Mouse (Mus musculus): ENCODE data around the gene Ptprm. TPM values are rescaled to one million over a fixed set of nuclear protein-coding genes. Genes with fewer than 3 reads are reported as not detected.

The Ptprm gene
- polyA plus RNA-seq (2015; fragmentation: Nextera tagmentation; extraction: Ambion mirVana), result 22.5 and 24.7 TPM in 2 replicates

GRCm38 (mm10) chr17:67354451-67355011 lies at the start of gene Ptprm:
Ptprm (minus strand) TSS chr17:67354457.
- peak; percentile 95 for ATAC-seq (ENCODE audit: low FRiP score, low read depth)
- peaks cover 23% of the 10 kb centered on the region for H3K4me1 ChIP-seq (replicated peaks)
- H3K36me3 ChIP-seq, result no peaks in the 10 kb centered on the region
- H3K27ac ChIP-seq (replicated peaks), result peak within 1 kb of the TSS; percentile 84
- H3K4me2 ChIP-seq, result peak within 1 kb of the TSS; percentile 95
- H3K9ac ChIP-seq, result peak within 1 kb of the TSS; percentile 69
- peak within 1 kb of the TSS; percentile 79 for H3K4me3 ChIP-seq
- no peaks in the 10 kb centered on the region for H3K9me3 ChIP-seq
- no peaks in the 10 kb centered on the region for H3K27me3 ChIP-seq
- WGBS, result under 1% methylated on average over 73 of the region's 73 CpGs

- H3K4me2 ChIP-seq, result no peak overlapping the region
- no peak for ATAC-seq (ENCODE audit: low FRiP score, low read depth)
- WGBS, result 87% methylated on average over 2 of the region's 2 CpGs
- no peaks in the 10 kb centered on the region for H3K36me3 ChIP-seq
- H3K4me3 ChIP-seq, result no peak overlapping the region
- no peak overlapping the region for H3K27ac ChIP-seq (replicated peaks)
- H3K9me3 ChIP-seq, result no peaks in the 10 kb centered on the region
- no peak overlapping the region for H3K9ac ChIP-seq
- H3K4me1 ChIP-seq (replicated peaks), result no peaks in the 10 kb centered on the region
- H3K27me3 ChIP-seq, result no peaks in the 10 kb centered on the region
Observed at GRCm38 (mm10) chr17:67396205-67396604, 41.9 kb upstream of the Ptprm start.

DNA sequence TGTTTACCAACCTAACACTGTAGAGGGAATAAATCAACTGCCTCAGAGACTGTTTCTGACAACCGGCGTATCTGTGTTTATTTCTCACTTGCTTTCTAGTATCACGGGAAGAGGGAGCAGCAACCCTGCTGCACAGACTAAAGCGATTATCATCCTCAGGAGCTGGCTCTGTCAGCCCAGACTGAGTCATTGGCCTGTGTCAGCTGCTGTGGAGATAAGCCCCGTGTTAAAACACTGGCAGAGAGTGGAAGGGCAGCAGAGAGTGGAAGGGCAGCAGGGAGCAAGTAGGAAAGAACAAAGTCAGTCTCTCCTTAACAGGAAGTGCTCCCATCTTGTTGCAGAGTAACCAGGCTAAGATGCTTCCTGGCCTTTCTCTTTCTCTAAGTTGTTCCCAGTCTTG lies 36.6 kb upstream of the Ptprm start:
- Histone ChIP-seq H3K27ac (replicated peaks) (no peak overlapping the region), H3K4me2 (no peak overlapping the region), H3K9ac (no peak overlapping the region), H3K9me3 (no peaks in the 10 kb centered on the region), H3K4me1 (replicated peaks) (no peaks in the 10 kb centered on the region), H3K4me3 (no peak overlapping the region), H3K36me3 (no peaks in the 10 kb centered on the region), H3K27me3 (no peaks in the 10 kb centered on the region)
- no peak for ATAC-seq (ENCODE audit: low FRiP score, low read depth)
- 56% methylated on average over 5 of the region's 5 CpGs for WGBS

DNA sequence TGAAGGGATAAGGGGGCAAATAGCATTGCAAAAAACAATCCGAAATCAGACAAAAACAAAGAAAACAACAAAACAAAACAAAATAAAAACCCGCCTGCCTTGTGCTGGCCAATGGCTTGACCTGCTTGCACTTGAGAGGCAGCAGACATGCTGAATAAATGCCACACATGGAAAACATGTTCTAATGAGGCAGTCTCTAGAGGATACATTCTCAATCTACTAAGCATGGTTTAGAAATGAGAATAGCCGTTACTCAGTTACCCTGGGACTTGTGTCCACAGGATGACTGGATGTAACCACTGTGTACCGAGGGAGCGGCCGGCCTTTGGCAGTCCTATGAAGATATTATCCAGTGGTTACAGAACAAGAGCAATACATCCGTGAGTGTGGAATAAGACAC lies 33.9 kb upstream of the Ptprm start:
- H3K4me3 ChIP-seq, result no peak overlapping the region
- no peak for ATAC-seq (ENCODE audit: low FRiP score, low read depth)
- H3K9me3 ChIP-seq, result no peaks in the 10 kb centered on the region
- no peak overlapping the region for H3K9ac ChIP-seq
- H3K4me1 ChIP-seq (replicated peaks), result no peaks in the 10 kb centered on the region
- WGBS, result 71% methylated on average over 7 of the region's 7 CpGs
- no peak overlapping the region for H3K27ac ChIP-seq (replicated peaks)
- H3K27me3 ChIP-seq, result no peaks in the 10 kb centered on the region
- no peak overlapping the region for H3K4me2 ChIP-seq
- no peaks in the 10 kb centered on the region for H3K36me3 ChIP-seq

GRCm38 (mm10) chr17:67385286-67385685 lies 31.0 kb upstream of the Ptprm start:
- no peak overlapping the region for H3K9ac ChIP-seq
- no peaks in the 10 kb centered on the region for H3K27me3 ChIP-seq
- H3K4me2 ChIP-seq, result no peak overlapping the region
- no peaks in the 10 kb centered on the region for H3K9me3 ChIP-seq
- H3K4me1 ChIP-seq (replicated peaks), result no peaks in the 10 kb centered on the region
- 50% methylated on average over 6 of the region's 6 CpGs for WGBS
- H3K36me3 ChIP-seq, result no peaks in the 10 kb centered on the region
- H3K4me3 ChIP-seq, result no peak overlapping the region
- ATAC-seq (ENCODE audit: low FRiP score, low read depth), result no peak
- H3K27ac ChIP-seq (replicated peaks), result no peak overlapping the region

DNA sequence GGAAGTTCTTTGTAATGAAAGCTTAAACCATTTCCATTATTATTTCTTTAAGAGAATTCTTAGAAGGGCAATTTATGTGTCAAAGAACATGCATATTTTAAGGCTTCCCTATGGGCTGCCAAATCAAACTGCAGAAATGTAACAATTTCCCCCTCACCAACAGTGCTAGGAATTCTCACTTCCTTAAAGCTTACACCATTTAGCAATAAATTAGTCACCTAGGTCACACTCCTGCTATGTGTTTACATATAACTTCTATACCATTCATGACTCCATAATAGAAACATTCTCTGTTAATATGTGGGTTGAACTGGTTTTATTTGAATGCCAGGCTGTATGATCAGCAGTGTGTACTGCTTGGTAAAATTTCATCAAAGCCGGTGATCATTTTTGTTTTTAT lies 29.4 kb upstream of the Ptprm start:
- no peak overlapping the region for H3K27ac ChIP-seq (replicated peaks)
- no peak overlapping the region for H3K4me3 ChIP-seq
- no peak for ATAC-seq (ENCODE audit: low FRiP score, low read depth)
- no peak overlapping the region for H3K9ac ChIP-seq
- no peaks in the 10 kb centered on the region for H3K36me3 ChIP-seq
- H3K27me3 ChIP-seq, result no peaks in the 10 kb centered on the region
- 94% methylated on average over 1 of the region's 1 CpGs for WGBS
- no peaks in the 10 kb centered on the region for H3K9me3 ChIP-seq
- no peak overlapping the region for H3K4me2 ChIP-seq
- H3K4me1 ChIP-seq (replicated peaks), result no peaks in the 10 kb centered on the region

GRCm38 (mm10) chr17:67381618-67382017 lies 27.4 kb upstream of the Ptprm start:
- H3K9ac ChIP-seq, result no peak overlapping the region
- 90% methylated on average over 5 of the region's 5 CpGs for WGBS
- ATAC-seq (ENCODE audit: low FRiP score, low read depth), result no peak
- no peak overlapping the region for H3K4me3 ChIP-seq
- no peak overlapping the region for H3K4me2 ChIP-seq
- H3K4me1 ChIP-seq (replicated peaks), result no peaks in the 10 kb centered on the region
- H3K27ac ChIP-seq (replicated peaks), result no peak overlapping the region
- H3K27me3 ChIP-seq, result no peaks in the 10 kb centered on the region
- no peaks in the 10 kb centered on the region for H3K36me3 ChIP-seq
- H3K9me3 ChIP-seq, result no peaks in the 10 kb centered on the region

GRCm38 (mm10) chr17:67367866-67368265 lies 13.6 kb upstream of the Ptprm start:
- Histone ChIP-seq H3K9ac (no peak overlapping the region), H3K4me3 (no peak overlapping the region), H3K27ac (replicated peaks) (no peak overlapping the region), H3K27me3 (no peaks in the 10 kb centered on the region), H3K36me3 (no peaks in the 10 kb centered on the region), H3K4me2 (no peak overlapping the region), H3K4me1 (replicated peaks) (no peaks in the 10 kb centered on the region), H3K9me3 (no peaks in the 10 kb centered on the region)
- no peak for ATAC-seq (ENCODE audit: low FRiP score, low read depth)
- 95% methylated on average over 7 of the region's 7 CpGs for WGBS

DNA sequence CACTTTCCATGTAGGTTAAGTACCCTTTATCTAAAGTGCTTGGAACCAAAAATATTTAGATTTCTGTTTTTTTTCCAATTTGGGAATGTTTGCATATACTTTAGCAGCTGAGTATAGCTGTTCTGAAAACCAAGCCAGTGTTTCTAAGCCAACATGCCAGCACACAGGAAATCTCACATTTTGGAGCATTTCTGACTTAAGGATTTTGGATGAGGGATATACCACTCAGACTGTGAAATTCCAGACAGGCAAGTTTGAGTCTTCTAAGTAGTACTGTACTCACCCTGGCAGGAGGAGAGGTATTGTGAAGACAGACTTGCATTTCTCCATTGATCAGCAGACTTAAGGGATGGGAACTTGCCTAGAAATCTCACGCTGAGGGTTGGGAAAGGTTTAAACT lies 10.2 kb upstream of the Ptprm start:
- Histone ChIP-seq H3K27me3 (no peaks in the 10 kb centered on the region), H3K9me3 (no peaks in the 10 kb centered on the region), H3K4me1 (replicated peaks) (no peaks in the 10 kb centered on the region), H3K27ac (replicated peaks) (no peak overlapping the region), H3K9ac (no peak overlapping the region), H3K4me2 (no peak overlapping the region), H3K4me3 (no peak overlapping the region), H3K36me3 (no peaks in the 10 kb centered on the region)
- no peak for ATAC-seq (ENCODE audit: low FRiP score, low read depth)
- WGBS, result 82% methylated on average over 1 of the region's 1 CpGs

- Histone ChIP-seq H3K9ac (no peak overlapping the region), H3K4me3 (no peak overlapping the region), H3K27ac (replicated peaks) (no peak overlapping the region), H3K4me1 (replicated peaks) (no peaks in the 10 kb centered on the region), H3K4me2 (no peak overlapping the region), H3K36me3 (no peaks in the 10 kb centered on the region), H3K27me3 (no peaks in the 10 kb centered on the region), H3K9me3 (no peaks in the 10 kb centered on the region)
- no peak for ATAC-seq (ENCODE audit: low FRiP score, low read depth)
- WGBS, result 89% methylated on average over 11 of the region's 11 CpGs
Observed at GRCm38 (mm10) chr17:67363377-67364070, 9.3 kb upstream of the Ptprm start.

GRCm38 (mm10) chr17:67362131-67362530 lies 7.9 kb upstream of the Ptprm start:
- Histone ChIP-seq H3K9ac (no peak overlapping the region), H3K36me3 (no peaks in the 10 kb centered on the region), H3K4me1 (replicated peaks) (no peaks in the 10 kb centered on the region), H3K27ac (replicated peaks) (no peak overlapping the region), H3K4me3 (no peak overlapping the region), H3K27me3 (no peaks in the 10 kb centered on the region), H3K9me3 (no peaks in the 10 kb centered on the region), H3K4me2 (no peak overlapping the region)
- ATAC-seq (ENCODE audit: low FRiP score, low read depth), result no peak
- WGBS, result 91% methylated on average over 6 of the region's 6 CpGs

GRCm38 (mm10) chr17:67360606-67361005 lies 6.3 kb upstream of the Ptprm start:
- no peaks in the 10 kb centered on the region for H3K36me3 ChIP-seq
- no peak for ATAC-seq (ENCODE audit: low FRiP score, low read depth)

DNA sequence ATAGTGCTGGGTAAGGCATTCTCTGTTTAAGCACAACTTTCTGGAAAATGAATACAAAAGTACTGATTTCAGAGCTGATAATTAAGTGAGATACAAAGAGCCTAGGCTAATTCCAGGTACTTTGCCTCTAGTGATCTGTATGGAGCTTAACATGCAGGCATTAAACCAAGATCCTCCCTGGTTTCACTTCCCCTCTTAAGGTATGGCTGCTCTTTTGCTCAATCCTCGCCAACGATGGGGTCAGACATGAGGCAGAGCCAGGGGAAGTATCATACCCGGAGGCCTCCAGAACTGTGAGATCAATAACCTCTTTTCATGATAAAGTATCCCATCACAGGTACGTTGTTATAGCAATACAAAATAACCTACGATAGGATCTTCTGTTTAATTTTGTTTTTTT lies 5.3 kb upstream of the Ptprm start:
- H3K4me3 ChIP-seq, result no peak overlapping the region
- no peak overlapping the region for H3K4me2 ChIP-seq
- no peak overlapping the region for H3K27ac ChIP-seq (replicated peaks)
- H3K4me1 ChIP-seq (replicated peaks), result peaks cover 6% of the 10 kb centered on the region
- no peaks in the 10 kb centered on the region for H3K9me3 ChIP-seq
- H3K9ac ChIP-seq, result no peak overlapping the region
- no peaks in the 10 kb centered on the region for H3K36me3 ChIP-seq
- ATAC-seq (ENCODE audit: low FRiP score, low read depth), result no peak
- 92% methylated on average over 5 of the region's 5 CpGs for WGBS
- no peaks in the 10 kb centered on the region for H3K27me3 ChIP-seq

More at GRCm38 (mm10) chr17:67360606-67361005, 6.3 kb upstream of the Ptprm start:
- no peak overlapping the region for H3K4me3 ChIP-seq
- no peaks in the 10 kb centered on the region for H3K9me3 ChIP-seq
- no peak overlapping the region for H3K9ac ChIP-seq
- no peak overlapping the region for H3K4me2 ChIP-seq
- no peak overlapping the region for H3K27ac ChIP-seq (replicated peaks)
- no peaks in the 10 kb centered on the region for H3K27me3 ChIP-seq
- 17% methylated on average over 3 of the region's 3 CpGs for WGBS
- peaks cover under 1% of the 10 kb centered on the region; the same call in 1 of the 2 replicates for H3K4me1 ChIP-seq (replicated peaks)

All from hindbrain, embryonic 15.5 days (tissue).